Mouse (Mus musculus): ENCODE data around the gene Cdc6. TPM values are rescaled to one million over a fixed set of nuclear protein-coding genes. Genes with fewer than 3 reads are reported as not detected.

Cdc6 gene
- polyA plus RNA-seq, 1 experiment from 2014 or later = 34.7 TPM

Other genes with a start within 250 kb of the Cdc6 start
- 0.05 TPM in 1 of 2 replicates, not detected in the other for gene Gsdma, start 243.4 kb upstream of the Cdc6 start, polyA plus RNA-seq (2016; fragmentation: Nextera tagmentation; extraction: Ambion mirVana)
- gene Psmd3, start 225.2 kb upstream of the Cdc6 start, polyA plus RNA-seq (2016; fragmentation: Nextera tagmentation; extraction: Ambion mirVana) = 246 and 248 TPM in 2 replicates
- gene Csf3, start 206.5 kb upstream of the Cdc6 start, polyA plus RNA-seq (2016; fragmentation: Nextera tagmentation; extraction: Ambion mirVana) = not detected in 2 replicates
- gene Med24, start 178.4 kb upstream of the Cdc6 start, polyA plus RNA-seq (2016; fragmentation: Nextera tagmentation; extraction: Ambion mirVana) = 70.4 and 73.6 TPM in 2 replicates
- 29.1 and 34.3 TPM in 2 replicates for gene Thra, start 167.2 kb upstream of the Cdc6 start, polyA plus RNA-seq (2016; fragmentation: Nextera tagmentation; extraction: Ambion mirVana)
- gene Nr1d1, start 132.5 kb upstream of the Cdc6 start, polyA plus RNA-seq (2016; fragmentation: Nextera tagmentation; extraction: Ambion mirVana) = 1.6 and 1.7 TPM in 2 replicates
- 35.2 and 35.6 TPM in 2 replicates for gene Msl1, start 112.3 kb upstream of the Cdc6 start, polyA plus RNA-seq (2016; fragmentation: Nextera tagmentation; extraction: Ambion mirVana)
- gene Casc3, start 102.9 kb upstream of the Cdc6 start, polyA plus RNA-seq (2016; fragmentation: Nextera tagmentation; extraction: Ambion mirVana) = 53.9 and 54.0 TPM in 2 replicates
- gene Rapgefl1, start 71.0 kb upstream of the Cdc6 start, polyA plus RNA-seq (2016; fragmentation: Nextera tagmentation; extraction: Ambion mirVana) = 2.6 and 3.1 TPM in 2 replicates
- gene Wipf2, start 44.2 kb upstream of the Cdc6 start, polyA plus RNA-seq (2016; fragmentation: Nextera tagmentation; extraction: Ambion mirVana) = 5.0 TPM in 2 replicates
- 48.8 and 49.2 TPM in 2 replicates for gene Rara, start 20.0 kb downstream of the Cdc6 start, polyA plus RNA-seq (2016; fragmentation: Nextera tagmentation; extraction: Ambion mirVana)
- gene Gjd3, start 75.2 kb downstream of the Cdc6 start, polyA plus RNA-seq (2016; fragmentation: Nextera tagmentation; extraction: Ambion mirVana) = 0.73 and 1.4 TPM in 2 replicates
- gene Top2a, start 116.4 kb downstream of the Cdc6 start, polyA plus RNA-seq (2016; fragmentation: Nextera tagmentation; extraction: Ambion mirVana) = 288 and 289 TPM in 2 replicates
- gene Igfbp4, start 133.4 kb downstream of the Cdc6 start, polyA plus RNA-seq (2016; fragmentation: Nextera tagmentation; extraction: Ambion mirVana) = 942 and 961 TPM in 2 replicates
- 0.24 and 0.28 TPM in 2 replicates for gene Tns4, start 181.5 kb downstream of the Cdc6 start, polyA plus RNA-seq (2016; fragmentation: Nextera tagmentation; extraction: Ambion mirVana)
- 0.81 TPM in 2 replicates for gene Ccr7, start 247.3 kb downstream of the Cdc6 start, polyA plus RNA-seq (2016; fragmentation: Nextera tagmentation; extraction: Ambion mirVana)